Mouse (Mus musculus): ENCODE measurements at regions not wholly inside any gene's neighbourhood (a gene's known extent, or its start where the extent isn't known, plus 50 kb on each side); places are given as distances from the start of the nearest gene placed in this dataset.

DNA sequence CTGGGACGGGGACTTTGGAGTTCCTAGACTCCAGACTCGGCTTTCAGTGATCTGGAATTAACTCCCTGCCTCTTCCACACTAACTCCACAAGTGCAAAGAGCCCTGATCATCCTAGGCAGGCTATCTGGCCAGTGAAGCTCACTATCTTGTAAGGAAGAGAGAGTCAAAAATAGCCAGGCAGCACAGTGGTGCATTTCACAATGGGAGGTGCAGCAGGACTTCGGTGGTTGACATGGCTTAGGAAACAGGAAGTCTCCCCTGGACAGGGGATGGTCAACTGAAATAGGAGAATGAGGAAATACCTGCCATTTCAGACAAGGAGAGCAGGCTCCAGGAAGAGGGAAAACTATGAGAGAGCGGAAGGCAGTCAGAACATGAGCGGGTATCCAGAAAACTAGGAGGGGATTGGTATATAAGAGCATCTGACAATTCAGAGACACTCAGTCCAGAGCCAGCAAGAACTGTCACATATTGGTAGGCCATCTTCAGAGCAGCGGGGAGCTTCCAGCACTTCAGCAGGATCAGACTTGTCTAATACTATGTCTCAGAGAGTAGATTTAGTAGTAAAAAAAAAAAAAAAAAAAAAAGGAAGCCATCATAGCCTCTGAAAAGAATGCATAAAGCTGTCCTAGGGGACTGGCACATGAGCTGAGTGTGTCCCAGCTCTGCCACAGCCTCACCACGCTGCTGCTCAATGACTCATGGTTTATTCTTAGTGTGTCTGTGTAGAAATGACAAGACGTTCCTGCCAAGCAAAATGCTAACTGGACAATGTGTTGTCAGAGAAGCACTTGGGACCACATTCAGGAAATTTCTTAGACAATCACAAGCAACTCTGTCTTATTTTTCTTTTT is 184.5 kb upstream of the Cpeb2 start:
- peak; percentile 24 for DNase-seq

- no peak for DNase-seq
These were observed 183.3 kb upstream of the Cpeb2 start for GRCm38 (mm10) chr5:43049381-43050301.

GRCm38 (mm10) chr5:43050961-43051517 is 181.9 kb upstream of the Cpeb2 start:
- DNase-seq, result peak; percentile 80

DNA sequence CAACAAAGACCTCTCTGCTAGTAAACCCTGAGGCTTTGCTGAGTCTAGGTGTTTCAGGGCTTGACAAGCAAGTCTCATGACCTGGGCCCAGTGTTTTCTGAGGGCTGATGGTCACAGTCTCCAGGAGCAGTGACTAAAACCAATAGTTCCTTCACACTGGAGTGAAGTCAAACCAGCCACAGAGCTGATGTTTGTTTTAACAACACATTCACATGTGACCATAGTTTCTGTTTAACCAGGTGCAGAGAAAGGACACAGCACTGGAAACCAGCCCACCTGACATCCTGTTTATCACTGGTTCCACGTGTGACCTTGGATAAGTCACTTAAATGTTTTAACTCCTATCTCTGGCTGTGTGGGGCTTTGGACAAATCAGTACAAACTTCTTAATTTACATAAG is 180.3 kb upstream of the Cpeb2 start:
- DNase-seq, result no peak

DNA sequence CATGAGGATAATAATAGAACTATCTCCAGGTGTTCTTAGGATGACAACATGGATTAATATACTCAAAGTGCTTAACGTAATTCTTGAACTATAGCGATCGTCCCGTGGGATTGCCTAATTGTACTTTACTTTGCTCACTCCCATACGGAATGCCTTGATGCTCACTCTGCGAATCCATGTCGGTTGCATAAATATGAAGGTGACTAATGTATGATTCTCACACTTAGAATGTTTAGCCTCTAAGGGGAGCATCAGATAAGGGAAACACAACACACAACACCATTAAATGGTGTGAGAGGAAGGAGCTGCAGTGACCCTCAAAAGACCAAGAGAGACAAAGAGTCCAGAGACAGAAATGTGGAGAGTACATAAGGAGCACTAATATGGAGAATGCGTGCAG is 178.4 kb upstream of the Cpeb2 start:
- no peak for DNase-seq

DNA sequence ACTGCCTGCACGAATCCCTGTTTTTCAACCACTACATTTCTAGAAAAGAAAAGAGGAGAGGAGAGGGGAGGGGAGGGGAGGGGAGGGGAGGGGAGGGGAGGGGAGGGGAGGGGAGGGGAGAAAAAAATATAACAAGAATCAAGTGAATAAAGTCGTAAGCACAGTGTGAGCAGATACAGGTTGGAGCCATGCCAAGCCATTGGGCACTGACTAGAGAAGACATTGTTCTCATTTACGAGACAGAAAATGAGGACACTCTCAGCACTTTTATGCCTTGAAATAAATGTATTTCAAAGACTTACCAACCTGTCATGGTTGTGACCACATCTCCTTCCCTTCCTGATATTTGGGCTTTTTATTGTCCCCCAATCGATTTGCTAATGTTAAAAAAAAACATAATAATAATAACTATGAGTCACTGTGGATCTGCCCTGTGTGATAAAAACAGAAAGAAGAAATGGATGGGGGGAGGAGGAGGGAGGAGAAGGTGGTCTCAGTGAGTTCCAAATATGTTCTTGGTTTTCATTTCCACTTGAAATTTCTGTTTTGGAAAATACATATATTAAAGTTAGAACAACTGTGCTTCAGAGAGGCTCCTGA is 177.8 kb upstream of the Cpeb2 start:
- DNase-seq, result no peak

DNA sequence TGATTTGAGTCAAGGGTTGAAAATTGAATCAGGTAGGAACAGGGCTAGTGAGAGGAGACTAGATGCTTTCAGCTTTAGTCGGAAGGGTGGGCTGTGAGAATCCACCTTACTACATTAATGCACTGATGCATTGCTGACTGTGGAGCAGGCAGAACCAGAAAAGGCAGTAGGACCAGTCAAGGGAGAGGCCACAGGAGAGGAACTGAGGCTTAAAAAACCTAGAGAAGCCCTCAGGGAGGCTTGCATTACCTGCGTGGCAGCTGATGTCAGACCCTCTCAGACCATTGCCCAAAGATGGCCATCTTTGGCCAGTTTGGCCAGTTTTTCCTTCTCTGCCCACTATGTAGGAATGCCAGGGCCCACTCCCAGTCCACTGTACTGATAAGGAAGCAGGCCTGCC is 176.5 kb upstream of the Cpeb2 start:
- DNase-seq, result no peak

DNA sequence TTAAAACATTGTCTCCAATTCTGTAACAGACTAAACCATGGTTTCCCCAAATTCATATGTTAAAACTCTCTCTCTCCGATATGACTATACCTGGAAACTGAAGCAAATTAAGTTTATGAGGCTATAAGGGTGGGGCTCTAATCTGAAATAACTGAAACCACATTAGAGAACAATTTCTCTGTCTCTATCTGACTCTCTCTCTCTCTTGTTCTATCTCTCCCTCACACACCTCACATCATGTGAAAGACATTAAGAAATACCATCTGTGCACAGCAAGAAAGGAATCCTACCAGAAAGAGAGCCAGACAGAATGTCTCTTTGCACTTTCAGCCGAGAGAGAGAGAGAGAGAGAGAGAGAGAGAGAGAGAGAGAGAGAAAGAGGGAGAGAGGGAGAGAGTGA is 171.7 kb upstream of the Cpeb2 start:
- no peak for DNase-seq

- DNase-seq, result no peak
These were observed 171.1 kb upstream of the Cpeb2 start for GRCm38 (mm10) chr5:43061797-43062391.

- no peak for DNase-seq
These were observed 170.5 kb upstream of the Cpeb2 start for GRCm38 (mm10) chr5:43062499-43062898.

GRCm38 (mm10) chr5:43063386-43063785 is 169.6 kb upstream of the Cpeb2 start:
- DNase-seq, result no peak

- DNase-seq, result no peak
These were observed 161.4 kb upstream of the Cpeb2 start for GRCm38 (mm10) chr5:43071541-43071940.

DNA sequence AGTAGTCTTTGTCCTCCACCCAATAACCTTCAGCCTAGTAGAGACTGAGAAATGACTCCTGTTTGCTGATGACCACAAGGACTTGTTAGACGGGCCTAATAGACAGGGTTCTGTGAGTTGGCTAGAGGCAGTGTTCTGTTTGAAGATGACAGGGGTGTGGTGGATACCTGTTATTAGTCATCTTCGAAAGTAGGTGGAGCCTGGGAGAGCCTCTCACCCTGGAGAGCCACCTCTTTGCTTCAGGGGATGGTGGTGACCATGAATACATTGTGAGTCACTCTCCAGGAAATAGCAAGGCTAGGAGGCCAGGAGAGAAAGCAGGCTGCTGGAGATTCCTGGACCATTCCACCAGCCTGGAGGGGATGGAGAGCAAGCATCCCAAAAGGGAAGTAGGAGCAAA is 160.6 kb upstream of the Cpeb2 start:
- DNase-seq, result no peak

GRCm38 (mm10) chr5:43074536-43074935 is 158.4 kb upstream of the Cpeb2 start:
- no peak for DNase-seq

GRCm38 (mm10) chr5:43080252-43080651 is 152.7 kb upstream of the Cpeb2 start:
- DNase-seq, result no peak

GRCm38 (mm10) chr5:43081561-43082534 is 151.1 kb upstream of the Cpeb2 start:
- no peak for DNase-seq

GRCm38 (mm10) chr5:43087077-43087476 is 145.9 kb upstream of the Cpeb2 start:
- no peak for DNase-seq

GRCm38 (mm10) chr5:43087907-43088387 is 145.0 kb upstream of the Cpeb2 start:
- DNase-seq, result no peak

DNA sequence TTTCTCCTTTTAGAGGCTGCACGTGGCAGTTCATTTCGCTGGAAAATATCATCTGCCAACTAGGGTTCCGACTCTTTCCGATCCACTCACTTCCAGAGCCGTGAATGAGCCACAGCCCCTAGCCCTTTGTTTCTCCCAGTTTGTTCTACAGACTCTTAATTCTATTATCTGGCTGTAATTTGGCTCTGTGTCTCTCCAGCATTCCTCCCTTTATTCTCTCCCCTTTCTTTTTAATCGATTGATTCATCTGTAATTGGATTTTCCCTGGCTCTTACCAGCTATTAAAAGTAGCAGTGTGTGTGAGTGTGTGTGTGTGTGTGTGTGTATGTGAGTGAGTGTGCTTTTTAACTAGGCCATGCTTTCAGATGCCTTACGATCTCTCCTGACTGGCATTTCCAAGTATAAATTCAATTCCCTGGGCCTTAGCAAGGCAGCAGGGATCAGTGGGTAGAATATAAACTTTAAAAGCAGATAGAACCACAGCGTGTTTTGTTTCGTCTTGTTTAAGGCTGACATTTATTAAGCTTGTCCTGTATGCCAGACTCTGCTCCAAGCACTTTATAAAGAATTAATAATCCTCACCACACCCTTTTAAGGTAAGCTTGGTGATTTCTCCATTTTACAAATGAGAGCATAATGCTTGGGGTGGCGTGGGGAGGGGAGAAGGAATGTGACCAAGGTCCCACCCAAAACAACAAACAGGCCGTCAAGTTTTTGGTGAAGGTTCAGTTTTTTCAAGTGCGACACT is 144.1 kb upstream of the Cpeb2 start:
- DNase-seq, result no peak

DNA sequence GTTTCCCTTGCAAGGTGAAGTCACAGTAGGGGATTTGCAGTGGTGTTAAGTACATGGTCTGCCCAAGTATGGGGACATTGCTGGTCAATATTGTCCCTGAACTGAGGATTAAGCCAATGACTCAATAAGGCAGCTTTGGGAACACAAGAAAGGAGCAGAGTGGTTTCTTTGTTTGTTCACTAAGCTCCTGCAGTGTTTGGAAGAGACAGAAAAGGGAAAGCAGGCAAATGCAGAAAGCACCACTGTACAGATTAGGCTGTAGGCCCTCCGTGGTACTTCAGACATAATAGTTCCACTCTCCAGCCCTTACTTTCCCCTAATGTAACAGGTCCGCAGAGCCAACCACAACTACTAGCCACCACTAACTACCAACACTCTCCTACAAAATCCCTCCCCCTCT is 143.5 kb upstream of the Cpeb2 start:
- no peak for DNase-seq

GRCm38 (mm10) chr5:43089941-43090340 is 143.0 kb upstream of the Cpeb2 start:
- DNase-seq, result no peak
